Mouse (Mus musculus) liver, embryonic 14.5 days (tissue): ENCODE data around the gene Gm17324.
"Not testable (repeated sequence)": the region's sequence is repeated elsewhere in the genome, so short reads cannot be mapped to it uniquely, and the experiment has no call there.

Experiments
- CTCF ChIP-seq: IDR thresholded peaks from 2 replicates; pipeline ENCODE4 v1.5.1; 2016; ENCODE audit warnings: antibody characterized with exemption, low read depth, control low read depth
- EP300 ChIP-seq: IDR thresholded peaks from 2 replicates; pipeline ENCODE4 v1.6.1; 2016; ENCODE audit warnings: antibody characterized with exemption, low read depth

GRCm38 (mm10) chr9:78479308-78479707 lies 30.7 kb upstream of the Gm17324 start:
- not testable (repeated sequence) for TF ChIP-seq CTCF, EP300
